Mouse (Mus musculus): ENCODE results near the gene Kctd11.

Gene Kctd11

GRCm38 (mm10) chr11:69912716-69913530 lies 31.7 kb upstream of the Kctd11 start:
- DNase-seq (ENCODE audit: low read depth, low spot score): no peak

DNA sequence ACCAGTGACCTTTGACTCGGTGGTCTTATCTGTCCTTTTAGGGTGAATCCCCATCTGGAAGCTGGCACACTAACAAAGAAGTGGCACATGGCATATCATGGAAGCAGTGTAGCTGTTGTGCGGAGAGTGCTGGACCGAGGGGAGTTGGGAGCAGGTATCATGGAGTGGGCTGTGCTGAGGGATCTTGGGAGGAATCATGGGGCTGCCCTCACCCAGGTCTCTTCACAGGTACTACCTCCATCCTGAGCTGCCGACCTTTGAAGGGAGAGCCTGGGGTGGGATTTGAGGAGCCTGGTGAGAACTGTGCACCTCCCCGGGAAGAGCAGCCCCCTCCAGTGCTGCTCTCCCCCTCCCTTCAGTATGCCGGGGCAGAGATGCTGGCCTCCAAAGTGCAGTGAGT lies 30.5 kb upstream of the Kctd11 start:
- no peak for DNase-seq (ENCODE audit: low read depth, low spot score)

DNA sequence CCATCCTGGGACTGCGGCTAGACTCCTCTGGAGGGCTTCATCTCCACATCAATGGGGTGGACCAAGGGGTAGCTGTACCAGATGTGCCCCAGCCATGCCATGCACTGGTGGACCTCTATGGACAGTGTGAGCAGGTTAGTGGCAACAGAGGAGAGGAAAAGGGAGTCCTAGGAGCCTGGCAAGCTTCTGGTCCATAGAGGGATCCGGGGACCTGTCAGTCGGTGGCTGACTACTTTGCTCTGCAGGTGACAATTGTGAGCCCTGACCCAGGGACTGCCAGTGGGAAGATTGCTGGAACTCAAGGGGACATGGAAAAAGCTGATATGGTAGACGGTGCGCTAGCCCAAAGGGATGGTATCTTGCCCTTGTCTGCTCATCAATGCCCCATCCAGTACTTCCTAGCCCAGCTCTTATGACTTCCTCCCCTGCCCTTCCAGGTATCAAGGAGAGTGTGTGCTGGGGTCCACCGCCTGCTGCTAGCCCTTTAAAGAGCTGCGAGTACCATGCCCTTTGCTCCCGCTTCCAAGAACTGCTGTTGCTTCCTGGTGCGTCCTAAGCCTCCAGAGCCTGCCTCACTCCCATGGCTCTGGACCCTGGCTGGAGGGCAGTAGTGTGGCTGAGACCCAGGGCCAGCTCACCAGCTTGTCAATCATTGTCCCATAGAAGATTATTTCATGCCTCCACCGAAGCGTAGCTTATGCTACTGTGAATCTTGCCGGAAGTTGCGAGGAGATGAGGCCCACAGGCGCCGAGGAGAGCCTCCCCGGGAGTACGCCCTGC lies 29.8 kb upstream of the Kctd11 start:
- DNase-seq (ENCODE audit: low read depth, low spot score): no peak

DNA sequence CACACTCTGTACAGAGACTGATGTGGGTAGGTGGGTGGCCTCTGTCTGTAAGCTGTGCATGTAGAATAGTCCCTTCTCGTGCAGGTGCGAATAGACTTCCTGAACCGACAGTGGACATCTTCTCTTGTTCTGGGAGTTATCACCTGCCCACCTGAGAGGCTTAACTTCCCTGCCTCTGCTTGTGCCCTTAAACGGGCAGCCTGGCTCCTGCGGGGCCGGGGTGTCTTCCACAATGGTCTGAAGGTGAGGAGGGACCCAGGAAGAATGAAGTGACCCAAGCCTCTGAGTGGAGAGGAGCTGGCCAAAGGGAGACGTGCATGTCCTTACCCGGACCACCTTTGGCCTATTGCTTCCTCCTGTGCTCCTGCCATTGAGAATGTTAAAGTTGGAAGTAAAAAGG lies 29.0 kb upstream of the Kctd11 start:
- DNase-seq (ENCODE audit: low read depth, low spot score): no peak

DNA sequence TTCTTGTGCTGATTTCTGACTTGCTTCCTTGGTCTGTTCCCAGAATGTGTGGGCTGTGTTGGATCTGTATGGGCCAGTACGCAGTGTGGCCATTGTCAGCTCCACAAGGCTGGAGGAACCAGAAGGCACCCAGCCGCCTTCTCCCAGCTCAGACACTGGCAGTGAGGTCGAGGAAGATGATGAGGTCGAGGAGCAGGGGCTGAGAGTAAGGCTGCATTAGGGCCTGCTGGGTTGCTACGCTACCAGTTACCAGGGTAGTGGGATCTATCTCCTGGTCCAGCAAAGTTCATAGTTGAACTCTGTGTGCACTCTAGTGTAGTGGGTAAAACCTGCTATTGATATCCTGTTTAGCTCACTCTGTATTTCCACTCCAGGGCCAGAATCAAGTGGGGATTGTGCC lies 28.0 kb upstream of the Kctd11 start:
- DNase-seq (ENCODE audit: low read depth, low spot score): no peak

- no peak for DNase-seq (ENCODE audit: low read depth, low spot score)
Measured at GRCm38 (mm10) chr11:69908645-69909044, 27.4 kb upstream of the Kctd11 start.

GRCm38 (mm10) chr11:69904311-69904710 lies 23.1 kb upstream of the Kctd11 start:
- DNase-seq (ENCODE audit: low read depth, low spot score): no peak

GRCm38 (mm10) chr11:69902972-69903371 lies 21.8 kb upstream of the Kctd11 start:
- DNase-seq (ENCODE audit: low read depth, low spot score): no peak

- no peak for DNase-seq (ENCODE audit: low read depth, low spot score)
Measured at GRCm38 (mm10) chr11:69901993-69902392, 20.8 kb upstream of the Kctd11 start.

- peak; percentile 99 for DNase-seq (ENCODE audit: low read depth, low spot score)
Measured at GRCm38 (mm10) chr11:69901406-69901846, 20.2 kb upstream of the Kctd11 start.

GRCm38 (mm10) chr11:69900471-69901405 lies 19.5 kb upstream of the Kctd11 start, which contains the start of the genes 2810408A11Rik and Neurl4:
2810408A11Rik (minus strand) TSS chr11:69900987.
Neurl4 (plus strand) TSS chr11:69901072.
- DNase-seq (ENCODE audit: low read depth, low spot score): peak; percentile 97

- DNase-seq (ENCODE audit: low read depth, low spot score): no peak
Measured at GRCm38 (mm10) chr11:69899870-69900269, 18.7 kb upstream of the Kctd11 start.

DNA sequence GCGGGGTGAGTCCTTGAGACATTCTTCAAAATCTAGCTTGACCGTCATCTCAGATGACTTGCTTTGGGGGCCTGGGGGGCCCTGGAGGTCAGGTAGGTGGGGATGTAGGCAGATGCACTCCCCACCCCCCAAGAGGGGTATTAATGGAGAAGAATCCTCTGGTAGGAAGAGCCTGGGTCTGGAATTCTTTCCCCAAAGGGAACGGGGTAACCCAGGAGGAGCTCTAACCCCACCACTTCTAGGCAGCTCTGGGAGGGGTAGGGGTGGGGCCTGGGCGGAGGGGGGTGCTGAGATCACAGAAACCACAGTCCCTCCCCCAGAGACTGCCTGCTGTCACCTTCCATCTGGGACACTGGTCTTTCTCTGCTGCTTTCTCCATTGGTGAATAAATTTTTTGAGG lies 14.1 kb upstream of the Kctd11 start, which contains the start of gene Acap1:
Gene Acap1, minus strand, starts transcription at position 249 of the 400 bp plus-strand sequence.
- DNase-seq (ENCODE audit: low read depth, low spot score): no peak

GRCm38 (mm10) chr11:69894671-69895070 lies 13.5 kb upstream of the Kctd11 start:
- no peak for DNase-seq (ENCODE audit: low read depth, low spot score)

DNA sequence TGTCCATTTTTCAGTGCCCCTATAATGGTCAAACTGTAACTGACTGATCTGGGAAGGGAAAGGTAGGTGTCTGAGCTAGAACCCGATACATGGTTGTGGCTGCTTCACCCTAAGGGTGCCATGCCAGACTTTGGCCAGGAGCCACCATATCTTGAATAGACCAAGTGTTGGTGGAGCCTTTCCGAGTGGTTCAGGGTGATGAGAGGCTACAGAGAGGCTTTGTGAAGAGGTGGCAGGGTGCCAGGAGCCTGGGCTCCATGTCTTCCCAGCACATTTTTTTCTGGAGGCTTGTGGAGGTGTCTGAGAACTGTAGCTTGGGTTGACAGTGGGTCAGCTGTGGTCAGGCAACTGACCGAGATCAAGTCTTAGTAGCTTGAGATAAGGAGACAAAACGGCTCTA lies 10.3 kb upstream of the Kctd11 start:
- no peak for DNase-seq (ENCODE audit: low read depth, low spot score)

- DNase-seq (ENCODE audit: low read depth, low spot score): no peak
Measured at GRCm38 (mm10) chr11:69886907-69887635, 5.9 kb upstream of the Kctd11 start.

DNA sequence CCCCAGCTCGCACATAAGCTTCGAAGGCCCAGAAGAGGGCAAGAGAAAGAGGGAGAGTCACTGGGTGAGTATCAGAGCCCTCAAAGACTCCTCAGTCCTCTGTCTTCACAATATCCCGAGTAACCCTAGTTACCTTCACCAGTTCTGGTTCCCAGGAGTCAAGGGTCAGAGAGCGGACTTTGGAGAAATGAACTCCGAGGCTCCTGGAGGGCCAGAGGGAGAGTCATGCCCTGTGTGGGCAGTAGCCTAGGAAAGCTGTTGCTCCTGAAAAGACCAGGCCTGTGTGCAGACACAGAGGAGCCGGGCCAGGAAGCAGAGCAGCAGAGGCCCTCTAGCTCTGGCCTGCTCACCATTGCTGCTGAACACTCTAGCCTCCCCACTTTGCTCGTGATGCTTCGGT lies 3.5 kb upstream of the Kctd11 start:
- DNase-seq (ENCODE audit: low read depth, low spot score): no peak

GRCm38 (mm10) chr11:69884240-69884639 lies 3.0 kb upstream of the Kctd11 start:
- no peak for DNase-seq (ENCODE audit: low read depth, low spot score)

GRCm38 (mm10) chr11:69883527-69884151 lies 2.4 kb upstream of the Kctd11 start:
- DNase-seq (ENCODE audit: low read depth, low spot score): no peak

DNA sequence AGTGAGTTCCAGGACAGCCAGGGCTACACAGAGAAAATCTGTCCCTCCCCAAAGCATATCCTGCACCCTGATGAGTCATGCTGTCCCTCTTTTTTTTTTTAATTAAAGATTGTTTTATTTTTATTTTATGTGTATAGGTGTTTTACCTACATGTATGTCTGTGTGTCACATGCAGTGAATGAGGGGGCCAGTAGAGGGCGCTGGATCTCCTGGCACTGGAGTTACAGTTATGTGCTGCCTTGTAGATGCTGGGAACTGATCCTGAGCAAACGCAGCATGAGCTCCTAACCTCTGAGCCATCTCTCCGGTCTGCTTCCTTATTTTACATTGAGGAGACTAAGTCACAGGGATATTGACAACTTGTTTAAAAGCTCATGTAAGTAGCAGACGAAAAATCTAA lies 1.9 kb upstream of the Kctd11 start:
- DNase-seq (ENCODE audit: low read depth, low spot score): no peak

Data from forelimb bud, embryonic 11.5 days (tissue).